Mouse (Mus musculus): ENCODE measurements around the gene Sema5b. TPM values are rescaled to one million over a fixed set of nuclear protein-coding genes. Genes with fewer than 3 reads are reported as not detected.

The Sema5b gene
- polyA plus RNA-seq, 2 experiments: 0.03 to 0.13 TPM

DNA sequence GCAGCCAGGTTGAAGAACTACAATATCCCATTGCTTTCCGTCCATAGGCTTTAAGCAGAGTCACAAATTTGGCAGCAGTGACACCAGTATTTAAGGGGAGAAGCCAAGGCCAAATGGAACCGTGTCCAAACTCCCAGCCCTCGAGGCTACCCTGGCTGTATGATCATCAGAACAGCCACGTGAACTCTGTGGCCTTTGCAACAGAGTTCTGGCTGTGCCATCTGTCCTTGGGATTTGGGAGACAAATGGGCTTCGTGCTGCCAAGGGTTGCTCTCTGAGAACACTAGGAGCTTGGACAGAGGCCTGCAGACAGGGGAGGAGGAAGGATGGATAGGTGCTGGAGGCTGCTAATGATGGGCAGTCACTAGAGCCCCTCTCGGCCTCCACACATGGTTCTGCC, 111.3 kb downstream of the Sema5b start:
- H3K27ac ChIP-seq: no peak overlapping the region
- no peak overlapping the region for H3K4me2 ChIP-seq (ENCODE audit: low read depth)
- no peak overlapping the region for H3K4me3 ChIP-seq (ENCODE audit: insufficient read depth in 1 of 2, low read depth in 2 of 2, low read length in 2 of 2)
- ATAC-seq (ENCODE audit: insufficient read depth) (no peak), DNase-seq (ENCODE audit: low read depth in 3 of 3, low spot score in 3 of 3) (no peak)
- no peaks in the 10 kb centered on the region for H3K36me3 ChIP-seq (replicated peaks; ENCODE audit: control insufficient read depth, insufficient read depth, low read depth)
- H3K9ac ChIP-seq (replicated peaks): no peak overlapping the region
- no peaks in the 10 kb centered on the region for H3K4me1 ChIP-seq (replicated peaks; ENCODE audit: control insufficient read depth in 2 of 2, insufficient read depth in 2 of 2, low read length in 1 of 2)
- no peak for TF ChIP-seq CTCF (IDR thresholded peaks at IDR 0.05; ENCODE audit: low read depth)
- no peak for TF ChIP-seq EP300 (IDR thresholded peaks at IDR 0.05; ENCODE audit: low read depth)
- no peaks in the 10 kb centered on the region for H3K27me3 ChIP-seq (ENCODE audit: control insufficient read depth, insufficient read depth, low read length)
- 41% methylated on average over 6 of the region's 6 CpGs for WGBS (ENCODE audit: insufficient replicate concordance)
- H3K9me3 ChIP-seq (ENCODE audit: control insufficient read depth, low read length): no peaks in the 10 kb centered on the region

- TF ChIP-seq CTCF (IDR thresholded peaks at IDR 0.05; ENCODE audit: low read depth): no peak
- no peak for TF ChIP-seq EP300 (IDR thresholded peaks at IDR 0.05; ENCODE audit: low read depth)
Measured at GRCm38 (mm10) chr16:35652706-35653105, 111.8 kb downstream of the Sema5b start.

GRCm38 (mm10) chr16:35653951-35654350, 113.0 kb downstream of the Sema5b start:
- Histone ChIP-seq H3K9me3 (ENCODE audit: control insufficient read depth, low read length) (no peaks in the 10 kb centered on the region), H3K4me2 (ENCODE audit: low read depth) (no peak overlapping the region), H3K4me1 (replicated peaks; ENCODE audit: control insufficient read depth in 2 of 2, insufficient read depth in 2 of 2, low read length in 1 of 2) (no peaks in the 10 kb centered on the region), H3K27me3 (ENCODE audit: control insufficient read depth, insufficient read depth, low read length) (peaks cover 6% of the 10 kb centered on the region), H3K36me3 (replicated peaks; ENCODE audit: control insufficient read depth, insufficient read depth, low read depth) (no peaks in the 10 kb centered on the region), H3K27ac (no peak overlapping the region), H3K9ac (replicated peaks) (no peak overlapping the region), H3K4me3 (ENCODE audit: insufficient read depth in 1 of 2, low read depth in 2 of 2, low read length in 2 of 2) (no peak overlapping the region)
- 69% methylated on average over 5 of the region's 5 CpGs for WGBS (ENCODE audit: insufficient replicate concordance)
- ATAC-seq (ENCODE audit: insufficient read depth) (no peak), DNase-seq (ENCODE audit: low read depth in 3 of 3, low spot score in 3 of 3) (no peak)
- TF ChIP-seq EP300 (IDR thresholded peaks at IDR 0.05; ENCODE audit: low read depth) (no peak), CTCF (IDR thresholded peaks at IDR 0.05; ENCODE audit: low read depth) (no peak)

More at GRCm38 (mm10) chr16:35652706-35653105, 111.8 kb downstream of the Sema5b start:
- 69% methylated on average over 3 of the region's 3 CpGs for WGBS (ENCODE audit: insufficient replicate concordance)
- H3K4me3 ChIP-seq (ENCODE audit: insufficient read depth in 1 of 2, low read depth in 2 of 2, low read length in 2 of 2): no peak overlapping the region
- no peak overlapping the region for H3K9ac ChIP-seq (replicated peaks)
- no peak overlapping the region for H3K27ac ChIP-seq
- no peaks in the 10 kb centered on the region for H3K36me3 ChIP-seq (replicated peaks; ENCODE audit: control insufficient read depth, insufficient read depth, low read depth)
- H3K9me3 ChIP-seq (ENCODE audit: control insufficient read depth, low read length): no peaks in the 10 kb centered on the region
- no peaks in the 10 kb centered on the region for H3K27me3 ChIP-seq (ENCODE audit: control insufficient read depth, insufficient read depth, low read length)
- no peaks in the 10 kb centered on the region for H3K4me1 ChIP-seq (replicated peaks; ENCODE audit: control insufficient read depth in 2 of 2, insufficient read depth in 2 of 2, low read length in 1 of 2)
- no peak for DNase-seq (ENCODE audit: low read depth in 3 of 3, low spot score in 3 of 3)
- no peak for ATAC-seq (ENCODE audit: insufficient read depth)
- H3K4me2 ChIP-seq (ENCODE audit: low read depth): no peak overlapping the region

DNA sequence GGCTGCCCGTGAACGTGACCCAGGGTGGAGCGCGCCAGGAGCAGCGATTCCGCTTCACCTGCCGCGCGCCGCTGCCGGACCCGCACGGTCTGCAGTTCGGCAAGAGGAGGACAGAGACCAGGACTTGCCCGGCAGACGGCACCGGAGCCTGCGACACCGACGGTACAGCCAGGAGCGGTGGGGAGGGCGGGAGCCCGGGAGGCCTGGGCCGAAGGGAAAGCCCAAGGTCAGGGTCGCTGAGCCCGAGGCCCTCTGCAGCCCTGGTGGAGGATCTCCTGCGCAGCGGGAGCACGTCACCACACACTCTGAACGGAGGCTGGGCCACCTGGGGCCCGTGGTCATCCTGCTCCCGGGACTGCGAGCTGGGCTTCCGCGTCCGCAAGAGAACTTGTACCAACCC, 119.3 kb downstream of the Sema5b start:
- Histone ChIP-seq H3K27me3 (ENCODE audit: control insufficient read depth, insufficient read depth, low read length) (peaks cover 19% of the 10 kb centered on the region), H3K9me3 (ENCODE audit: control insufficient read depth, low read length) (no peaks in the 10 kb centered on the region), H3K36me3 (replicated peaks; ENCODE audit: control insufficient read depth, insufficient read depth, low read depth) (no peaks in the 10 kb centered on the region), H3K9ac (replicated peaks) (no peak overlapping the region), H3K4me1 (replicated peaks; ENCODE audit: control insufficient read depth in 2 of 2, insufficient read depth in 2 of 2, low read length in 1 of 2) (no peaks in the 10 kb centered on the region), H3K27ac (no peak overlapping the region), H3K4me3 (ENCODE audit: insufficient read depth in 1 of 2, low read depth in 2 of 2, low read length in 2 of 2) (0 out of 4 replicates have a peak overlapping the region, but pooled peaks of 1 of the 2 experiments have one; percentile 0), H3K4me2 (ENCODE audit: low read depth) (peak overlapping the region; percentile 32)
- WGBS (ENCODE audit: insufficient replicate concordance): 8% methylated on average over 36 of the region's 36 CpGs
- ATAC-seq (ENCODE audit: insufficient read depth) (no peak), DNase-seq (ENCODE audit: low read depth in 3 of 3, low spot score in 3 of 3) (no peak)
- TF ChIP-seq EP300 (IDR thresholded peaks at IDR 0.05; ENCODE audit: low read depth): no peak
- TF ChIP-seq CTCF (IDR thresholded peaks at IDR 0.05; ENCODE audit: low read depth): no peak

DNA sequence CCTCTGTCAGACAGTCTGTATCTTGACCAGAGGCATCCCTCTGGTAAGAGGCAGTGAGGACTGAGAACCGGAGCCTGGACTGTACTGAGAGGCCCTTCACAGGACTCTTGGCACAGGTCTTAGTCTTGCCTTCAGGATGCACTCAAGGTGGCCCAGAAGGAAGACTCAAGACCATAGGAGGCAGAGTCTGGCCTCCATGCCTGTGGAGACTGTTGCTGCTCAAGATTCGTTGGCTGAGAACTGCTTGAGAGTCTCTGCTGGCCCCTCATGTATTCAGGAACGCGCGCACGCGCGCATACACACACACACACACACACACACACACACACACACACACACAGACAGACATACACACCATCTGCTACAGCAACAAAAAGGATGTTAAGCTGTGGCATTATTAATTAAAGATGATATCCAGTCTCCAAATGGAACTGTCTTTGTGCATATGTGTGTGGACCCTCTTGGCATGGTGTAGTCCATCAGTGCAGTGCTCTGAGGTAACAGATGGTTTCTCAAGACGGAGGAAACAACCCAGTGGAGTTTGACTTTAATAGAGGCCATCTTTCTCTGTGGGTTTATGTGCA, 123.0 kb downstream of the Sema5b start:
- H3K4me2 ChIP-seq (ENCODE audit: low read depth): no peak overlapping the region
- 68% methylated on average over 9 of the region's 9 CpGs for WGBS (ENCODE audit: insufficient replicate concordance)
- TF ChIP-seq EP300 (IDR thresholded peaks at IDR 0.05; ENCODE audit: low read depth): no peak
- no peak for TF ChIP-seq CTCF (IDR thresholded peaks at IDR 0.05; ENCODE audit: low read depth)
- no peak overlapping the region for H3K4me3 ChIP-seq (ENCODE audit: insufficient read depth in 1 of 2, low read depth in 2 of 2, low read length in 2 of 2)
- no peaks in the 10 kb centered on the region for H3K9me3 ChIP-seq (ENCODE audit: control insufficient read depth, low read length)
- no peak overlapping the region for H3K27ac ChIP-seq
- peaks cover 13% of the 10 kb centered on the region for H3K27me3 ChIP-seq (ENCODE audit: control insufficient read depth, insufficient read depth, low read length)
- H3K4me1 ChIP-seq (replicated peaks; ENCODE audit: control insufficient read depth in 2 of 2, insufficient read depth in 2 of 2, low read length in 1 of 2): no peaks in the 10 kb centered on the region
- H3K9ac ChIP-seq (replicated peaks): no peak overlapping the region
- no peak for DNase-seq (ENCODE audit: low read depth in 3 of 3, low spot score in 3 of 3)
- H3K36me3 ChIP-seq (replicated peaks; ENCODE audit: control insufficient read depth, insufficient read depth, low read depth): no peaks in the 10 kb centered on the region
- no peak for ATAC-seq (ENCODE audit: insufficient read depth)

All from liver, embryonic 14.5 days (tissue).